Mouse (Mus musculus) embryonic fibroblast, embryonic 13.5 days (primary cell): ENCODE measurements around the gene Clptm1. TPM values are rescaled to one million over a fixed set of nuclear protein-coding genes. Genes with fewer than 3 reads are reported as not detected.
"Not testable (repeated sequence)": the region's sequence is repeated elsewhere in the genome, so short reads cannot be mapped to it uniquely, and the experiment has no call there.

Experiments used
- H3K27ac ChIP-seq: 2 replicates; pipeline ENCODE4 v1.5.1; 2012; ENCODE audit warnings: low read length, control low read depth, inconsistent platforms; ENCODE audit not compliant: insufficient read depth
- H3K4me1 ChIP-seq: 2 replicates; pipeline ENCODE4 v1.6.1; 2011; ENCODE audit warnings: low read length; ENCODE audit not compliant: control insufficient read depth, insufficient read depth
- H3K4me3 ChIP-seq: 2 replicates; pipeline ENCODE4 v1.5.1; 2011; ENCODE audit warnings: mild to moderate bottlenecking, control low read depth, low read length; ENCODE audit not compliant: insufficient read depth
- CTCF ChIP-seq: IDR thresholded peaks from 2 replicates; pipeline ENCODE4 v1.5.1; 2011; ENCODE audit warnings: mild to moderate bottlenecking, control low read depth, low read length, moderate library complexity, borderline replicate concordance; ENCODE audit not compliant: insufficient read depth
- POLR2A ChIP-seq: IDR thresholded peaks from 2 replicates; pipeline ENCODE4 v1.6.1; 2011; ENCODE audit warnings: low read depth, mild to moderate bottlenecking, control low read depth, low read length, moderate library complexity
- polyA plus RNA-seq: library from polyadenylated mRNA; stranded (reverse); fragments of >200 nt; gene quantifications from 2 replicates; pipeline ENCODE4 v1.2.4, GENCODE M21; 2011; ENCODE audit warnings: low read depth; ENCODE audit not compliant: missing spikeins, insufficient read length

Gene Clptm1
- polyA plus RNA-seq, 1 experiment = 124 TPM

DNA sequence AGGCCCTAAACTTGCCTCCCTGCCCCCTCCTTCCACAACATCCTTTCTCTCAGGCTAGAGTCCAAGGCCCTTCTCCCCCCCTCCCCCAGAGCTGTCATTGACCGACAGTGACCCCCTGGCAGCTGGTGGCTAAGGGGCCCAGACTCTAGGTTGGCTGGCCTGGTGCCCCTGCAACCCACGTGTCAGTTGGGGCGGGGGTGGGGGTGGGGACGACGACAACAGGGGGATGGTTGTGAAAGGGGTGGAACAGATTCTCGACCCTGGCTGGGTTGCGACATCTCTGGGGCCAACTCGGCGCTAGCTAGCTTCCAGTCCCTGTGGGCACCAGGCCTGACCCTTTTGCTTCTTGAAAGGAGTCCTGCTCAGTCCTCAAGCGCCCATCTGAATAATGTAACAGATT is 28.6 kb upstream of the Clptm1 start:
- TF ChIP-seq POLR2A (no peak), CTCF (no peak)
- no peak overlapping the region for H3K27ac ChIP-seq
- no peak overlapping the region for H3K4me3 ChIP-seq
- H3K4me1 ChIP-seq = no peaks in the 10 kb centered on the region

GRCm38 (mm10) chr7:19691873-19692865 is 27.3 kb upstream of the Clptm1 start, which contains the start of gene Apoc1:
Gene Apoc1, minus strand, starts transcription at chr7:19692660.
- Histone ChIP-seq H3K27ac (no peak within 1 kb of the TSS), H3K4me3 (no peak within 1 kb of the TSS), H3K4me1 (no peaks in the 10 kb centered on the region)
- TF ChIP-seq CTCF (no peak), POLR2A (no peak)

DNA sequence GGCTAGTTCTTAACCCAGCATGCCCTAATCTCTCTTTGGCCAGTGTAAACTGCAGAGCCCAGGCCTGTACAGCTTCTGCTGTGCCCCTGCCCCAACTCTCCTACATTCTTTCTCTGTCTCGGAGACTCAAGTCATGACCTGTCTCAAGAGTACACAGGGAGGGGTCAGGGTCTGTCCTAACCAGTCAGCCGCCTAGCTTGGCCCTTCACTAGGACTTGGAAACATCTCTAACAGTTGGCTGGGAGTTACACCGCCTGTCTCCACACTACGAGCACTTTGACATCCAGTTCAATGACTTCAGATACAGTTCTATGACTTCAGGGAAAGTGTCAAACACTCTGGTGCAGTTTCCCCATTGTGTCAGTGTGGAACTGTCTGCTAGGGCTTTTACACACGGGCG is 26.6 kb upstream of the Clptm1 start:
- Histone ChIP-seq H3K4me1 (no peaks in the 10 kb centered on the region), H3K4me3 (no peak overlapping the region), H3K27ac (no peak overlapping the region)
- TF ChIP-seq CTCF = no peak
- no peak for TF ChIP-seq POLR2A

- no peaks in the 10 kb centered on the region for H3K4me1 ChIP-seq
- H3K4me3 ChIP-seq = no peak overlapping the region
- H3K27ac ChIP-seq = no peak overlapping the region
- TF ChIP-seq CTCF (no peak), POLR2A (no peak)
These were observed 26.0 kb upstream of the Clptm1 start for GRCm38 (mm10) chr7:19690845-19691244.

DNA sequence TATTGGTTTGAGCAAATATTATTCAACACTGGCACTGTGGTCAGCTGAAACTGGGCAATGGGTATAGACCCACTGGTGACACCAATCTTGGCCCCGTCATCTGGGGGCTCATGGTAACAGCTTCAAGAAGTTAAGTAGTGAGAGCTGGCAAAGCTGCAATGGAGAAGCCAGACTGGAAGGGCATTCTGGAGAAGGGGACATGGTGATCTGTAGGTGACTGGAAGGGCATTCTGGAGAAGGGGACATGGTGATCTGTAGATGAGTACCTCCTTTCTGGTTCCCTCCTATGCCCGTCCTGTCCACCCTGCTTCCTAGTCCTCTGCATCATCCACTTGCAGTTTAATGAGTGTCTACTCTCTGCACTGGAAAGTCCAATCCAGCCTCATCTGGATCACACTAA is 23.8 kb upstream of the Clptm1 start:
- H3K4me3 ChIP-seq = no peak overlapping the region
- H3K27ac ChIP-seq = no peak overlapping the region
- H3K4me1 ChIP-seq = no peaks in the 10 kb centered on the region
- TF ChIP-seq POLR2A (no peak), CTCF (no peak)

- TF ChIP-seq POLR2A (no peak), CTCF (no peak)
- Histone ChIP-seq H3K27ac (no peak overlapping the region), H3K4me3 (no peak overlapping the region), H3K4me1 (no peaks in the 10 kb centered on the region)
These were observed 23.3 kb upstream of the Clptm1 start for GRCm38 (mm10) chr7:19688101-19688500.

DNA sequence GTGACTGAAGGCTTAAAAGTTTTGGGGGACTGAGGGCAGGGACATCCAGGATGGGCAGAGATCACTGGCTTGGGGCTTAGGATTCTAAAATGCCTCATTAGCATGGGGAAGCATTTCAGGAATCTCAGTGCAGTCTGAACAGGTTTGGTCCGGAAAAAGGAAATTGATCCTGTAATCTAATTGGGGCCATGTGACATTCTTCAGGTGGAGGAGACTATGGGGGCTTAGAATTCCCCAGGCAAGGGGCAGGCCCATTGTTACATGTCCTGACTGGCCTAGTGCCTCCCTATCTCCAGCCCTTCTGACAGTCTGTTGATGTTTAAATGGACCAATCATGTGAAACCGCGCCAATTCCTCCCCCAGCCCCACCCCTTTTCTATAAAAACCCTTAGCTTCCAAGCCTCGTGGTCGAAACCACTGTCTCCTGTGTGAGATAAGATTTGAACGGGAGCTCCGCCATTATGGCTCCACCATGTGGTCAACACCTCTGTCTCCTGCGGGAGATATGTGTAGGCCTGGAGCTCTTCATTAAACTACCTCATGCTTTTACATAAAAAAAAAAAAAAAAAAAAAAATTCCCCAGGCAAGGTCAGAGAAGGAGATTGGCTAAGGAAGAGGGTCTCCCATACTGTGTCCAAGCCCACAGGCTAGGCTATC is 22.2 kb upstream of the Clptm1 start:
- not testable (repeated sequence) for H3K27ac ChIP-seq, H3K4me3 ChIP-seq, H3K4me1 ChIP-seq

DNA sequence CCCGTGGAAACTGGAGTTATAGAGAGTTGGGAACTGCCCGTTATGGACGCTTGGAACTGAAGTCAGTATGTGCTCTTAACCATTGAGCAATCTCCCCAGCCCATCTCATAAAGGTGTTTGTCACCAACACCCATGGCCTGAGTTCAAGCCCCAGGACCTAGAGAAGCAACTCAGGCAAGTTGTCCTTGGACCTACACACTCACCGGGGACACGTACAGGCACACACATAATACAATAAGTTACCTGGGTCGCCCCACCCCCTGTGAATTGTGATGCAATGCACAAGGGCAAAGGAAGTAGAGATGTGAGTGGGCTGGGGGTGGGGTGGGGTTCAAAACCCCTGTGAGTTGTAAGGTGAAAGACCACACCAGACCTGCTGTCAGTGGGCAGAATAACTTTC is 21.7 kb upstream of the Clptm1 start:
- TF ChIP-seq POLR2A (no peak), CTCF (no peak)
- no peak overlapping the region for H3K27ac ChIP-seq
- no peaks in the 10 kb centered on the region for H3K4me1 ChIP-seq
- H3K4me3 ChIP-seq = no peak overlapping the region

DNA sequence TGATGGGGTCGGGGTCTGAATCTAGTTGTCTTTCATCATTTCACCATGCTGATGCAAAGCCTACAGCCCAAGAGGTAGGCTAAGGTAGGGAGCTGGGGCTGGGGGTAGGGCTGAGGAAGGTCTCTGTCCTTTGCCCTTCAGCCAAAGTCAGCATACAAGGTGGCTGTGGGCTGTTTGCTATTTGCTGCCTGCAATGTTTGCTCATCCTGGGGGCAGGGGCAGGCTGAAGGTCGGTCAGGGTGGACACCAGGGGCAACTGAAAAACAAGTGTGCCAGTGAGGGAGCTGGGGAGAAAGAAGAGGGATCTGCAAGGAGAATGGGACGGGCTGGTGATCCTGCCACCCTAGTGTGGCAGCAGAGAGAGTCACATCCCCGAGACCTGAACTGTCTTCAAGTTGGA is 20.5 kb upstream of the Clptm1 start:
- Histone ChIP-seq H3K4me3 (no peak overlapping the region), H3K27ac (no peak overlapping the region), H3K4me1 (no peaks in the 10 kb centered on the region)
- TF ChIP-seq POLR2A (no peak), CTCF (no peak)

DNA sequence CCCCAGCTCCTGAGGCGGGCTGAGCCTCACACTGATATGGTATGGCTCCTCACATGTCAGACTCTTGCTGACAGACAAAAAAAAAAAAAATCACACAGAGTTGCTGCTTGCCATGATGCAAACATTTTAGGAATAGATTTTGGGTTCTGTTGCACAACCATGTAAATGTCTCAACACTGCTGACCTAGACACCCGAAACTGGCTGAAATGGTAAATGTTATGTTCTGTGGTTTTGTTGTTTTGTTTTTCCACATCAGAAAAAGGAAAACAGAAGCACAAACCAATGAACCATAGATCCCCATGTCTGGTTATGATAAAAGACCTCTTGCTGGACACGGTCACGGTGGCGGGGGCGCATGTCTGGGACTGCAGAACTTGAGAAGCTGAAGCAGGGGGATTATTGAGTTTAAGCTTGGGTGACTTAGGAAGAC is 19.0 kb upstream of the Clptm1 start:
- TF ChIP-seq POLR2A = no peak
- TF ChIP-seq CTCF = no peak
- H3K27ac ChIP-seq = no peak overlapping the region
- no peaks in the 10 kb centered on the region for H3K4me1 ChIP-seq
- no peak overlapping the region for H3K4me3 ChIP-seq
